Mouse (Mus musculus): ENCODE results near the gene Mrpl23. TPM values are rescaled to one million over a fixed set of nuclear protein-coding genes. Genes with fewer than 3 reads are reported as not detected.

Mrpl23 gene
- total RNA-seq, 2 experiments from 2014 or later = 0.31 to 53.9 TPM

DNA sequence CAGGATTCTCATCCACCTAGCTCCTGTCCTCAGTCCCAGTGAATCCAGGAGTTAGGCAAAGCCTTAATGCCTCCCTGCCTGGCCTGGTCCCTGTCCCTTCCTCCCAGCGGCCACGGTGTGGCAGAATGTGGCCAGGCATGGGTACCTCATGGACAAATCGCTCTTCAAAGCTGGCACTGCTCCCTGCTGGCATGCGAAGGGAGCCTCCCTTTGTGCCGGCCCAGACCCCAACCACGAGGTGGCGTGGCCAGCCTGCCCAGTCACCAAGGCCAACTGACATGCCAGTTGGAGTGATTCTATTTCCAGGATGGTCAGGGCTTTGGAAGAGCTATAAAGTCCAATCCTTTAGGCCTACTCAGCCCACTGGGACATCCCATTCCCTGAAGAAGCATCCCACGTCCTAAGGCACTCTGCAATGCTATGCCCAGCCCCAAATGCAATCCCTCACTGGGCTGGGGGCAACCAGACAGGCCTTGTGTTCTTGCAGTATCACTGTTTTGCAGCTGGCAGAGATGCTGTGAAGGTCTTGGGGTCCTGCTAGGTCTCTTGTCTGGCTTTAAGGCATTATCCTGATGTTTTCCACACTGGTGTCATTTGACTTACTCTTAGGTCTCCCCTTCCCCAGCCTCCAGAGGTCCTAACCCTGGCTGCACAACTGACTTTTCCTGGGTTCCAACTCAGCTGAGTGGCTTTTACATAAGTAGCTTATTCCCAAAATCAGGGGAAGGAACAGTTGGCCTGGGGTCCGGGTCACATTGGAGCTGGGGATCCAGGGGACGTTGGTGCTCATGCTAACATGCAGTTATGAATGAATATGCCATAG is 17.7 kb downstream of the Mrpl23 start:
- ATAC-seq (replicated peaks; ENCODE audit: poor library complexity, severe bottlenecking) = no peak

DNA sequence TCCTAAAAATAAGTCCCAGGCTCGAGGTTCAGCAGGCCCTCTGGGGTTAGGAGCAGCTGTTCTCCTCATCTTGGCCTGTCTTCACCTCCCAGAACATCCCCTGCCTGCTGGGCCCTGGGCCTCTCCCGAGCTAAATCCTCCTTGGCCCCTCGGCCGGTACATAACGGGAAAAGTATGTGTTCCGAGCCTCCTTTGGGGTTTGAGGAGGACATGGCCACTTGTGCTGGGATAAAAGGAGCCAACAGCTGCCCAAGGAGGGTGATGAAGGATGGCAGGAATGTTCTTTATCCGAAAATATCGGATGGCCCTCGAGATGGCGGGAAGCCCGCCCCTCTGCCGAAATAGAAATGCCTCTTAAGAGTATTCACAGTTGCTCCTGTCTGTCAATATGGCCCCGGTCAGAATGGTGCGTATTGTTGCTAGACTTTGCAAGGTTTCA is 18.5 kb downstream of the Mrpl23 start:
- no peak for ATAC-seq (replicated peaks; ENCODE audit: poor library complexity, severe bottlenecking)

DNA sequence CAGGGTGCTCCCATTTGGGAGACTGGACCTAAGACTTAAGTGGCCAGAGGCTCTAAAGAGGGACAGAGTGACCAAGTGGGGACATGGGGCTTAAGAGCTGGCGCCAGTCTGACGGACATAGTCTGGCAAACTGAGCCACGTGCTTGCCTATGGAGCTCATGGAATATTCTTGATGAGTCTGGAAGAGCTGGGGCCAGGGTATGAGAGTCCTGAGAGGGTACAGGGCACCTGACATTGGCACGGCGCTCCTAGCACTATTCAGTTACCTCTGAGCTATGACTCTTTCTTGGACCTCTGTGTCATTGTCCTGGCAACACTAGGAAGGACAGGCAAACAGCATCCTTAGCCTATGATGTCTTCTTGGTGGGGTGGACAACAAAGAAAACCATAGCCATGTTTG is 19.2 kb downstream of the Mrpl23 start:
- ATAC-seq (replicated peaks; ENCODE audit: poor library complexity, severe bottlenecking) = no peak

DNA sequence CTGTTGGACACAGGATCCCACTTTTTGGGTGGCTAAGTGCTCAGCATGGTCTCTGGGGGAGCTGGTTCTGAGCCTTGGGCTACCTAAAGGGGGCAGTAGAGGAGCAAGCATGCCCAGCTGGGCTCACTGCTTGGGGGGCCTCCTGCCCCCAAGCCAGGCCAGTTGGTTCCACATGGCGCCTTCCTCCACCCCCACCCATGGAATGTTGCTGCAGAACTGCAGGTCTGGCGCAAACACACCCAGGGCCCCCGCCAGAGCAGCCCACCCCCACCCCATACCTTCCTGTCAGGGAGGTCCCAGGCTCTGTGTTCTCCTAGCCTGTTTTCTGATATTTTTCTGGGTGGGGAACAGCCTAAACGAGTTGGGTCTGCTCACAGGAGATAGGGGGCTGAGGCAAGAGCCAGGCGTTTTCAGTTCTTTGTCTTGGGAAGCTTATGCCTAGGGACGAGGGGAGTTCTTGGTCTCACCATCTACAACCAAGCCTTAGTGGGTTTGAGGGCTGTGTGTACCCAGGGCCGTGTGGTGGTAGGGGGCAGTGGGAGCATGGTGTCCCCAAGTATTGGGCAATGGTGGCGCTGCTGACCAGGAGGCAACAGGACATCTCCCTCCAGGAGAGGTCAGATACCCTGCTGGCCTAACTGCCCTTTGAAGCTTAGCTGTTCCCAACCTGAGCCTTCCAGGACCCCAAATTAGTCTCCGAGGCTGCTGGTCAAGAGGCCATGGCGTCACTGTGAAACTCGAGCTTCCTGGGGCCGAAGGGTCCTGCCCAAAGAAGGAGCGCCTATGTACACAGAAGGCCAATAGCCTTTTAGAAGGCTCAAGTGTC is 20.3 kb downstream of the Mrpl23 start:
- no peak for ATAC-seq (replicated peaks; ENCODE audit: poor library complexity, severe bottlenecking)

DNA sequence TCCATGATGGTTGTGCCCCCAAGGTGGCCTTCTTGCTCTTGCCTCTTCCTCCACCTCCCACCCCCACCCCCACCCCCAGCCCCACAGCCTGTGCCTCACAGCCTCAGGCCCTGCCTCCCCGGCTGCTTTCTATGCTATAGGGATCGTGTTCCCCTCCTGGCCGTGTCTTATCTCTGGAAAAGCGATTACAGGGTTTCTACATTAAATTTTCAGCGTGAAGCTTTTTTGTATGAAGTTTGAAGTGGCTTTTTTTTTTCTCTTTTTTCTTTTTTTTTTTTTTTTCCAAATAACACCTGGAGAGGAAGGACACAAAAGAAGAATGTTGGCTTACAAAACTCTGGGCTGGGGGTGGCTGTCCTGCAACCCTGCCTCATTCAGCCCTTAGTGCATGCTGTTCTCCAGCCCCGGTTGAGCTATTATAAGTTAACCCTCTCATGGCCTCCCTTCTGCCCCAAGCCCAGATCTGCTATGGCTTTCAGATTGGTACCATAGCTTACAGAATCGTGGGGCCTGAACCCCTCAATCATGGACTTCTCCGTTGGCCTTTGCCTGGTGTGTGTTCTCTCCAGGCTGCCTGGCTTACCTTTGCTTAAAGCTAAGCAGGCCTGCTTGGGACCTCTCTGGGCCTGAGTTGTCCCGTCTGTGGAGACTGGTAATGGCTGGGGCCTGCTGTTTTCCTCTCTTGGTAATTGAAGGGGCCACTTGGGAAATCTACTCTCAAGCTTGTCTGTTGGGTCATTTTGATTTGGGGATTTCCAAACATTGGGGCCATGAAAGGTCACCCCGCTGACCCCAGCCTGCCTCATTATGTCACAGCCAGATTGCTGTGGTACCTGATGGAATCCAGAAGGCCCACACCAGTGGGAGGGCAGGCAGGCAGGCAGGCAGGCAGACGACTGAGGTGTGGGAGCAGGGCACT is 21.2 kb downstream of the Mrpl23 start:
- no peak for ATAC-seq (replicated peaks; ENCODE audit: poor library complexity, severe bottlenecking)

DNA sequence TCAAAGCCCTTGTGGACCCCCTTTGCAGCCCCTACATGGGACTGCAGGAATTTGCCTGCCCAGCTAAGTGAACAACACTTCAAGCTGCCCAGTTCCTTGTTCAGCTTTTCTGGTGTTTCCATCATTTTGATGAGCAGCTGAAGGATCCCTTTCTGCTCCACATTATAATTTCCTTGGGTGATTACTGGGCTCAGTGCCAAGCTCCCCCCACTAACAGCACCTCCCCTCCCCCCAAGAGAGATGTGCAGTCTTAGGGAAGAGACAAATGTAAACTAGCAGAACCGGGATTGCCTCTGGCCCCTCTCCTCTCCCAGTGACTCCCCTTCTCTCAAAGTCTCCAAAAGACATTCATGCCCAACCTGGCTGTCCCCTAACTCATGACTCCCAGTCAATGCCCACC is 22.1 kb downstream of the Mrpl23 start:
- no peak for ATAC-seq (replicated peaks; ENCODE audit: poor library complexity, severe bottlenecking)

DNA sequence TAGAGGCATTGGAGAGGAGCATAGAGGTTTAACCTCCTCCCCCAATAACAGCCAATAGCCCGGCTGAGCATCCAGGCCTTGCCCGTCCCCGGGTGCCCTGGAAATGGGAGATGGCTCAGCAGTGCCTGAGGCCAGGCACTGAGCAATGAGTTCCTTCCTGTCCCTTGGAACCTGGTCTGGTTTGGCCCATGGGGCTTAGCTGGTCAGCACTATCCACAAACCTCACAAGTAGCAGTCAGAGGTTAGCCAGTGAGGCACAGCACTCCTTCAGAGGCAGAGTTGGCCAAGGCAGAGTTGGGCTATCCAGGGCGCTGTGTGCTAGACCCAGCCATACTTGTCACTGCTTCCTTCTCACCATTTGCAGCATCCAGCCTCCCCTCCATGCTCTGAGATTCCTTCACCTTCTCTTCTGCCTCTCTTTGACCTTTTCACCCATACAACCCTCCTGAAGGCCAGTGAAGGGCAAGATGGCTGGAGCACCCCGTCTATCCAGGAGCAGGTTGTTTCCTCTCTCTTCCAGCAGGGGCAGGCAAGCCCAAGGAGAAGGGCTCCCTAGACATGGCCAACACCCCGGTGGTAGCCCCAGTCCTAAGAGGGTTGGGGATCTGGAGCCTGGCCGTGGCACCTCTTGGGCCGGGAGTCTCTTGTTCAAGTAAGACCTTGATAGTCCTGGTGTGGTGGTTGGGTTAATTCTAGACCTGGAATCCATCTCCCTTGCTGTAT is 23.0 kb downstream of the Mrpl23 start:
- ATAC-seq (replicated peaks; ENCODE audit: poor library complexity, severe bottlenecking) = no peak

DNA sequence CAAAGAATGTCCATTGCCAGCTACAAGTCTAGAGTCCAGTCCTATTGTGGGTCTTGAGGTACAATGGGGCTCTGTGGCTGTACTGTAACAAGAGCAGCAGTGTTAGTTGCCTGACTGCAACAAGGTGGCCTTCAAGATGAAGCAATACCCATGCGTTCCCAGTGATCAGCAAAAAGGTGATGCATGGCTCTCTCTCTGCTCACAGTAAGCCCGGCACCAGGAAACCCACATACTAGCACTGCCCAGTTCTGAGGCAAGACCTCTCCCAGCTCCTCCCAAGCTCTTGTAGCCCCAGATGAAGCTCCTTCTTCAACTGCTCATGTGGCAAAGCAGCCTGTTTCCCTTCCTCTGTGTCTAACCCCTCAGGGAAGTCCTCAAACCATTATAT is 23.6 kb downstream of the Mrpl23 start:
- no peak for ATAC-seq (replicated peaks; ENCODE audit: poor library complexity, severe bottlenecking)

DNA sequence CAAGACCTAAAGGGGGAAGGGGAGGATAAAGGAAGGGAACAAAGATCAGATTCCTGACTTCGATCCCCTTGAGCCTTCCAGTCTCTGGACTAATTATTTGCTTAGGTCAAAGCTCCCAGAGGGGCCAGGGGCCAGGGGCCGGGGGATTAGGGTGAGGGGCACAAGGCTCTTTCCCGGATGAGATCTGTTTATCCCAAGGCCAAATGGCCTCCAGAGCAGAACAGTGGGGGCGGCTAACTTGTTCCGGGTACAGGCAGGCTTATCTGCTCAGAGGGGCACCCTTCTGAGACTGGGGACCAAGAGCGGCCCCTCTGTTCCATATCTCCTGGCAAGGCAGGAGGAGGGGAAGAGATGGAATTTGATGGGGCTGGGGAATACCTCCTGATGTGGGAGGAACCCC is 25.2 kb downstream of the Mrpl23 start:
- no peak for ATAC-seq (replicated peaks; ENCODE audit: poor library complexity, severe bottlenecking)

DNA sequence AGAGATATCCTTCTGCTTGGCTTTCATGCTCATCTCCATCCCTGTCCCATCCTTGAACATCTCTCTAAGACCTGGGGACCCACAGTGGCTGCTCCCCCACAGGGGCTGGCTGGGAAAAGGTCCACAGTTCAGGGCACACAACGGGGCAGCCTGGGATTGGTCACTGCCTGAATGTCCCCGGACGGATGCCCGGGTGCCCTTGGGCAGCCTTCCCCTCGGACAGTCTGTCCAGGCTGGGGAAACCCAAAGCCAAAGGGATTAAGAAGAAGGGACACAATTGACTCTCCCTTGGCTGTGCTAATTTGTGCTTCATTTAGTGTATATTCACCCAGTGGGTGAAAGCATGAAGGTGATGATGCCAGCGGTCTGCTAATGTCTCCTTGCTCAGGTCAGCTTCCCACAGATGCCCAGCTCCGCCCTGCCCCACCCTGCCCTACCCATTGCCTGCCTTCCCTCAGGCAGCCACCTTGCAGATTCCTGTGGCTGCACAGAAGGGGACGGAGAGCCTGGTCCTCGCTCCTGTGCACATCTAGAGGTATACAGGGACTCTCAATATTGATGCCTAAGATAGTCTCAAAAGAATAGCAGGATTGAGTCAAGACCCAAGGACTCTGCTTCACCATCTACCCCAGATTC is 26.1 kb downstream of the Mrpl23 start:
- ATAC-seq (replicated peaks; ENCODE audit: poor library complexity, severe bottlenecking) = no peak

DNA sequence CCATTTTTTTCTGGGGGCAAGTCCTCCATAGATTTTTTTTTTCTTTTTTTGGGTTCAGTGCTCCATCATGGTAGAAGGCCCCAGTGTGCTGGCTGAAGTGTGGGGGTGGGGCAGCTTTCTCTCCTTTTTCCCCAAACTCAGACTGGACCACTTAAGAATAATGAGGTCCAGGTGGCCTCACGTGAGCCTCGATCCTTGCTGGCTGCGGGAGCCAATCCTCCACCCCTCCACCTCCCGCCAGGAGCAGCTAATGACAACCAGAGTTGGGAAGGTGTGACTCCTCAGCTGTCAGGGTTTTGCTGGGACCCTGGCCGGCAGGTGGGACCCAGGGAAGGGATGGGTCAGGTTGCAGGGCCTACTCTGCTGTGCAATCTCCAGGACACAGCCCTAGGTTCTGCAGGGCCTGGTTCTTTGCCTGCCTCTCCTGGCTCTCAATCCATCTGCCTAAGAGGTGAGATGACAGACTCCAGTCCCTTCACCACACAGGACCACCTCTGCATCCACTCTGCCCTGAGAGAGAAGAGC is 27.2 kb downstream of the Mrpl23 start:
- ATAC-seq (replicated peaks; ENCODE audit: poor library complexity, severe bottlenecking) = no peak

DNA sequence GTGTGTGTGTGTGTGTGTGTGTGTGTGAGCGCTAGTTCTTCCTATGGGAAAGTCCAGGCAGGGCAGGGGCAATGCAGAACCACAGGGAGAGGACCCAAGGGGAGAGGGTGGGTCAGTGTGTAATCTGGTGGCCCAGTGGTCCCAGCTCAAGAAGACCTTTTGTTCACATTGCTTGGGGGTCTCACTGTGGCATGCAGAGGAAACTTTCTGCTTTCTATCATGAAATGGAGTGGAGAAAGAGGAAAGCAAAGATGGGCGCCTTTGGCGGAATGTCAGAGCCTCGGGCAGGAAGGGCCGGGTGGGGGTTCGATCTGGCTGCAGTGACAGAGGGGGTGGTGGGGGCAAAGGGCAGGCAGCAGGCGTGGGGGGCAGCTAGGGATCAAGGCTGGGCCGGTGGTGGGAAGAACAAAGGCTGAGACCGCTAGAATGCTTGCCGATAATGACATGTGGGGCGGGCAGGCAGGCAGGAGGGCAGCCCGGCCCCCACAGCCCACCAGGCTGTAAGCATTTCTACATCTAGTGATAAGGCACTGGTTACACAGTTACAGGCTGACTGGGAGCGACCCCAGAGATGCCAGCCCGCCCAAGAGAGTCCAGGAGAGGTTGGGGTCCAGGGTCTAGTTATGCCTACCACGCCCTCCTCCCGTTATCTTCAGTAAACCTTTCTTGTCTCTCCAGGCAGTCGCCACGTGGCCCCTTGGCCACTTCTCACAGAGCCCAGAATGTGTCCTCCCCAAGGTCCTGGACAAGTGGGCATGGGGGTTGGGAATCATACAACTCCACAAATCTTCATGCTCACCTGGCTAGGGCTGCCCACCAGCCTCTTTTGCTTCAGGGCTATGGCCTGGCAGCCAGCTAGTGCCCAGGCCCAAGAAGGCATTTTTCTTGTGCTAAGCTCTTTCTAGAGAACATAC is 28.7 kb downstream of the Mrpl23 start:
- ATAC-seq (replicated peaks; ENCODE audit: poor library complexity, severe bottlenecking) = no peak

DNA sequence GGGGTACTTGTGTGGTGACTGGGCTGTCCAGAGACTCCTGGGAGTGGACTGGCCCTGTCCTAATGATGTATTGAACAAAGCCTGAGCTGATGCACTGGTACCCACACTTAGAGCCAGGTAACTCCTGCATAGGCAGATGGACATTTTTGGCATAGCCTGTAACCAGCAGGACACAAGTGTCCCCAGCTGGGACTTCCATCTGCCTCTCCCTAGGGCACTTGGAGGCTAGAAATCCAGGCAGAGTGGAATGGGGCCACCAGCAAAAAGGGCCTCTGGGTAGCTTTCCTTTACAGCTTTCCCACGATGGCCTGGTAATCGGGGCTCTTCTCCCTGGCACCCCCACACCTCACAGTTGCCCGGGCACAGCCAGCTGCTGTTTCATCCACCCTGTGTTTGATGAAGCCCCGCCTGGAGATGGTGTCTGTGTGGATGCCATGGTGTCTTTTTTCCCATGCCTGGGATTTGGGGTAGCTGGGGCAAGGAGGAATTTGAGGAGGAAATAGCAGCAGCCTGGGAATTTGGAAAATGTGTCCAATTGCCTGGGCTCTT is 29.4 kb downstream of the Mrpl23 start:
- no peak for ATAC-seq (replicated peaks; ENCODE audit: poor library complexity, severe bottlenecking)

DNA sequence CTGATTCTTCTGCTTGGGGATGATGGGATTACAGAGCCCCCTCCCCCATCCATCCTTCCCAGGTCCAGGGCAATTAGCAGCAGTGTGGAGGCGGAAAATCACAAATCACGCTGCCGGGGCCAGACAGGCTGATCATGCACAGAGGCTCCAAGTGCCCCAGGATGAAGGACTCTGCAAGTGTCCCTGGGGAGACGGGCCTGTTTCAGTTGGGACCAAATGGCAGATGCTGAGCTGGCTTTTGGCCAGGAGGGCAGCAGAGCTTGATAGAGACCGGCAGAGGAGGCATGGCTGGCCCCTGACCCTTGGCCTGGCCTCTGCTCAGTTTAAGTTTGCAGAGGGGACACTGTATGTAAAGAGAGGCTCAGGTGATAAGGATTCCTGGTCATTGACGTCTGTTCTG is 30.7 kb downstream of the Mrpl23 start:
- ATAC-seq (replicated peaks; ENCODE audit: poor library complexity, severe bottlenecking) = no peak

DNA sequence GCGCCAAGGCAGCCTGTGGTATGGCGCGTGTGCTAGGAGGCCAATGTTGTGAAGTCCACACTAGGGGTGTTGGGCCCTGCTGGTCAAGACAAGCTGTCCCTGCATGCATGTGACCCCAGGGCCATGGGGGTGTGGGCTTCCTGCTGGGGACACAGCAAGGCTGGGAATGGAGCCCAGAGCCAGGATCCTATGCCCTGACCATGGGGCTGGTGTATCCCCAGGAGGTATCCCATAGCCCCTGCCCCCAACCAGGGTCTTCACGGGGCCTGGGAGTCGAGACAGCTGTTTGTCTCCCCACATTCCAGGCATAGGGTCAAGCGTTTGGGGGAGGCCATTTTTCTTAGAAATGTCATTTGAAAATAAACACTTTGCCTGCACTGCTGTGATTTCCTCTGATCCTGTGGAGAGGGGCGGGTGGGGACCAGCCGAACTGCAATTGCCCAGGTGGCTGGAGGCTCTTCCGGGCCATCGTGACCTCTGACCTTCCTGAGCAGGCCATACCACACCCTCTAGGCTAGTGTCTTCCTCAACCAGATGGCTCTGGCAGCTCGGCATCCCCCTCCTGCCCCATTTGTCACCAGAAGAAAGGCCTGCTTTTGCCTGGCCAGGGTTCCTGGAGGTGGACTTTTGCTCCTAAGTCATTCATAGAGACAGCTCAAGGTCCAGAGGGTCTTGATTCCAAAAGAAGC is 32.6 kb downstream of the Mrpl23 start:
- no peak for ATAC-seq (replicated peaks; ENCODE audit: poor library complexity, severe bottlenecking)

DNA sequence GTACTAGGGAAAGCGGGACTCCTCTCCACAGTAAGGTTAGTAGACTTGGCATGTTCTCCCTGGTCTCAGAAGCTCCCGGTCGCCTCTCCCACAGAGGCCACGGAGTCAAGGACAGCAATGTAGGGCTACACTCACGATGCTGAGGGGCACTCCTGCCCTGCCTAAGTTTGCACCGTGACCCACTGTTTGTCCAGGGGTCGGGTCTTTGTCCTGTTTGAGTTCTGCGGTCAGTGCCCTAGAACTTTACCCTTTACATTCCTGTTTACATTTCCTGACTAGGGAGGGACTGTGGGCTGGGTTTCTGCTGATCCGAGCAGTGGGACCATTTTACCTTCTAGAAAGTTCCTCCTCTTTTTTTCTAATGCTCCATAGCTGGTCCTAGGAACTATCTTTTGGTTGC is 34.0 kb downstream of the Mrpl23 start:
- ATAC-seq (replicated peaks; ENCODE audit: poor library complexity, severe bottlenecking) = no peak

DNA sequence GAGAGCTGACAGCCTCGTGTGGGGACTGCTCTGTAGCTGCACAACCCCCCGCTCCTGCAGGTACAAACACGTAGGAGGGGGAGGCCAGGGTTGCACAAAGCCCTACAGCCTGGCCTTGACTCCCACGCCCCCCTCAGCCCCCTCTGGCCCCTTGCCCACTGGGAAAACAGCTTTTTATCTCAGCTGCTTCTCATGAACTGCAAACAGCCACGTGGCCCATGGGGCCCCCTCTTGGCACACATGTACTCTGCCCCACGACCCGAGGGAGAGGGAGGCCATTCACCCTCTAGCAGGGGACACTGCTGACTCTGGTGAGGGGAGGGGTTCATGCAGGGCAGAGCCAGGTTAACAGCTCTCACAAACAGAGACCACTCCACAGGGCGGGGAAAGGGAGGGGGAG is 36.5 kb downstream of the Mrpl23 start:
- no peak for ATAC-seq (replicated peaks; ENCODE audit: poor library complexity, severe bottlenecking)

Measured in granulocyte monocyte progenitor cell, adult 5-6 weeks (primary cell).